In the genomic region with DNA sequence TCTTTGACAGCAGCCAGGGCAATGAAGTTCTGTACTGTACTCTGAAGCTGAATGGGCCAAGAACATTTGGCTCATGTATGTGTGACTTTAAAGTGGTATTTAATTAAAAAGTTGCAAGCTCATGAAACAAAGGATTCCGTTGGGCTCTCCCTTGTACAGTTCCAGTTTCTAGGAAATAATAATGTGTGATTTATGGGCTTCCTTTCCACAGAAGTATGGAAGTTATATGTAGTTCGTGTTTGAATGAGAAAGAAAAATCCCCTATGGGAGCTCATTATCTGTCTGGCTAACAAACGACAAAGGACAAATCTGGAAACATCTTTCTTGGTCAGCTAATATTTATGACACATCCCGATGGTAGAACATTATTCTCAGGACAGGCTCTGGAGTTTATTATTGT, we compare ENCODE assay signal across 28 mouse cellular contexts.
"Had no signal": no experiment of that assay in that cellular context is flagged by ENCODE, and none has a peak within 500 bp of the region (broad histone marks: within the 10 kb centered on the region; RNA-seq: fewer than 3 reads in every experiment).

No protein-coding gene starts in this region.

- H3K4me2 ChIP-seq: embryonic facial prominence, embryonic 12.5 days; embryonic facial prominence, embryonic 13.5 days; embryonic facial prominence, embryonic 15.5 days; forebrain, embryonic 12.5 days; forebrain, embryonic 13.5 days; forebrain, embryonic 15.5 days had no signal

- H3K4me1 ChIP-seq: embryonic facial prominence, embryonic 10.5 days; embryonic facial prominence, embryonic 12.5 days; embryonic facial prominence, embryonic 13.5 days; embryonic facial prominence, embryonic 15.5 days; forebrain, embryonic 10.5 days; forebrain, embryonic 12.5 days; forebrain, embryonic 13.5 days; forebrain, embryonic 15.5 days had no signal

- DNase-seq: cerebellum, adult 2 months; cerebellum, adult 8-10 months; cerebellum, adult 9-10 months; cerebellum, adult 9-11 months; cerebellum, postnatal 10 days; cerebellum, postnatal 14 days; cerebellum, postnatal 25 days; cerebellum, postnatal 36 days; embryo, embryonic 11 days; forebrain, postnatal 0 days; gastrocnemius, adult 2 months; gastrocnemius, postnatal 10 days; gastrocnemius, postnatal 14 days; gastrocnemius, postnatal 25 days; gastrocnemius, postnatal 36 days; heart, adult 18-20 months; heart, adult 2 months had no signal

- H3K27me3 ChIP-seq: embryonic facial prominence, embryonic 12.5 days; embryonic facial prominence, embryonic 13.5 days; embryonic facial prominence, embryonic 15.5 days; forebrain, embryonic 12.5 days; forebrain, embryonic 13.5 days; forebrain, embryonic 15.5 days had no signal

- H3K36me3 ChIP-seq: embryonic facial prominence, embryonic 10.5 days; embryonic facial prominence, embryonic 12.5 days; embryonic facial prominence, embryonic 13.5 days; embryonic facial prominence, embryonic 15.5 days; forebrain, embryonic 10.5 days; forebrain, embryonic 12.5 days; forebrain, embryonic 15.5 days had no signal

- ATAC-seq: forebrain, embryonic 13.5 days; forebrain, embryonic 14.5 days; forebrain, embryonic 15.5 days; forebrain, embryonic 16.5 days; forebrain, postnatal 0 days had no signal

- H3K4me3 ChIP-seq: embryonic facial prominence, embryonic 10.5 days; embryonic facial prominence, embryonic 12.5 days; embryonic facial prominence, embryonic 13.5 days; embryonic facial prominence, embryonic 15.5 days; erythroblast, embryonic 14.5 days; forebrain, embryonic 10.5 days; forebrain, embryonic 12.5 days; forebrain, embryonic 13.5 days; forebrain, embryonic 15.5 days; gastrocnemius, adult 2 months; heart, adult 2 months had no signal

- H3K9ac ChIP-seq: embryonic facial prominence, embryonic 12.5 days; embryonic facial prominence, embryonic 13.5 days; embryonic facial prominence, embryonic 15.5 days; forebrain, embryonic 12.5 days; forebrain, embryonic 13.5 days; forebrain, embryonic 15.5 days; forebrain, postnatal 0 days had no signal

- H3K27ac ChIP-seq: embryonic facial prominence, embryonic 10.5 days; embryonic facial prominence, embryonic 12.5 days; embryonic facial prominence, embryonic 13.5 days; embryonic facial prominence, embryonic 15.5 days; forebrain, embryonic 10.5 days; forebrain, embryonic 12.5 days; forebrain, embryonic 13.5 days; forebrain, embryonic 15.5 days; gastrocnemius, adult 2 months; heart, adult 2 months had no signal

- H3K9me3 ChIP-seq: embryonic facial prominence, embryonic 10.5 days; embryonic facial prominence, embryonic 12.5 days; embryonic facial prominence, embryonic 13.5 days; embryonic facial prominence, embryonic 15.5 days; forebrain, embryonic 10.5 days; forebrain, embryonic 12.5 days; forebrain, embryonic 13.5 days; forebrain, embryonic 15.5 days had no signal
